Mouse (Mus musculus) mesoderm, embryonic 11.5 days (tissue): ENCODE data around the gene Gm26938.
A peak's percentile ranks its signal among the peaks of the same experiment; 100 is the strongest.

Source experiments
- DNase-seq: peaks from one replicate; pipeline ENCODE4 v3.0.0-alpha.2; 2012; ENCODE audit warnings: low read depth, low spot score

Gene Gm26938

GRCm38 (mm10) chr5:139815964-139816363, 10.2 kb downstream of the Gm26938 start:
- no peak for DNase-seq

- DNase-seq: no peak
Measured at GRCm38 (mm10) chr5:139813963-139814381, 12.2 kb downstream of the Gm26938 start.

- DNase-seq: no peak
Measured at GRCm38 (mm10) chr5:139813126-139813490, 13.1 kb downstream of the Gm26938 start.

DNA sequence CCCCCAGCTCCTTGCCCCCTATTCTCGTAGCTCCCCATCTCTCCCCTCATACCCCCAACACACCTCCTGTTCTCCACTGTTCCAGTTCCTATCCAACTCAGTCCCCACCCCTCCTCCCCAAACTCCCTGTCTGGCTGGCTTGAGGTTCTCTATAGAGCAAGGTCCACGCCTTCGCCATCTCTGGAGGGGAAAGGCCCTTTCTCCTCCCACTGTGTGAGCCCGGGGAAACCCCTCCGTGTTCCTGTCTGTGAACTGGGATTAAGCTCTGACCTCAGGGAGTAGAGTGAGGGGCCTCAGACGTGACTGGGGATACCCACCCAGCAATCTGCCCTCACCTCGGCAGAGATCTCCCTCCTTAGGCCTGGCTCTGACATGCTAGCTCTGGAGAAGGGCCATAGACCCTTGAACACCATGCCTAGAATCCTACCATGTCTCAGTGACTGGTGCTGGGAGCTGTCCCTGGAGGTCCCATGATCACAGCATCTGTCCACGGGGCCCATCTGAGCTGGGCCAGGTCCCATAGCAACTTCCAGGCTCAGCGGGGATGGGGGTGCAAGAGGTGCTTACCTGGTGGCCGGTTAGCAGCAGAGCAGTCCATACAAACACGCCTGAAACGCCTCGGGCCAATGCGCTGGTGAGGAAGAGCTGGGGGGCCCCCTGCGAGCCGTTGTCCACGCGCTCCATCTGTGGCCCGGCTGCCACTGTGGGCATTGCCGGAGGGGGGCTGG, 13.6 kb downstream of the Gm26938 start:
- no peak for DNase-seq

GRCm38 (mm10) chr5:139811677-139812397, 14.4 kb downstream of the Gm26938 start:
- DNase-seq: no peak

DNA sequence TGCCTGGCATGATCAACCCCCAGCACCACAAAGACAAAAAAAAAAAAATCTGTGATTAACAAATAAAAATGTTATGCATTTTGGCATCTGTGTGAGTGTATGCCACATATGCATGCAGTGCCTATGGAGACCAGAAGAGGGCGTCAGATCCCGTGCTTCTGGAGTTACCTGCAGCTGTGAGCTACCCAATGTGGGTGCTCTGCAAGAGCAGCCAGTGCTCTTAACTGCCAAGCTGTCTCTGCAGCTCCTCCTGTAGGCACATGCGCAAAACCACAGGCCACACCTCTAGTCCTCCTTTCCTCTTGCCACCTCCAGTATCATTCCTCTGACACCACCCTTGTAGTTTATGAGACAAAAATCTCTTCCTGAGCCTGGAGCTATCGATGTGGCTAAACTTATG, 16.8 kb downstream of the Gm26938 start:
- DNase-seq: no peak

GRCm38 (mm10) chr5:139805924-139806323, 20.3 kb downstream of the Gm26938 start:
- no peak for DNase-seq

- DNase-seq: no peak
Measured at GRCm38 (mm10) chr5:139804573-139805111, 21.6 kb downstream of the Gm26938 start.

DNA sequence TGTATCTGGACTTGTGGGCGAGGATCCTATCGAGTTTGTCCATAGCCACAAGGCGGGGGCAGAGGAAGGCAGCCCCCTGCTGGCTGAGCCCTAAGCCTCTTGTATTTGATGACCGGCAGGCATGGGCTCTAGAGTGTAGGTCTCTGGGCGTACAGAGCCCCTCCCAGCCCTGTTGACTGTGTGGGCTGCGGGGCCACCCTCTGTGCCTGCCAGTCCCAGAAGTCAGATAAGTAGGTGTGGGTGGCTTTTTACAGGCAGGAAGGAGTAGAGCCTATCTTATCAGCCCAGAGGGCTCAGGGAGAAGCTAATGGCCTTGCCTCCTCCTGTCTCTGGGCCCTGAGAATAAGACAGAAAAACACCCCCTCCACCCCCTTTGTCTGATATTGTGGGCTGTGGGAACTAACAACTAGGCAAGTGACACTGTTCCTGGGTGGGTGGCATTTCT, 22.1 kb downstream of the Gm26938 start:
- DNase-seq: peak; percentile 20

DNA sequence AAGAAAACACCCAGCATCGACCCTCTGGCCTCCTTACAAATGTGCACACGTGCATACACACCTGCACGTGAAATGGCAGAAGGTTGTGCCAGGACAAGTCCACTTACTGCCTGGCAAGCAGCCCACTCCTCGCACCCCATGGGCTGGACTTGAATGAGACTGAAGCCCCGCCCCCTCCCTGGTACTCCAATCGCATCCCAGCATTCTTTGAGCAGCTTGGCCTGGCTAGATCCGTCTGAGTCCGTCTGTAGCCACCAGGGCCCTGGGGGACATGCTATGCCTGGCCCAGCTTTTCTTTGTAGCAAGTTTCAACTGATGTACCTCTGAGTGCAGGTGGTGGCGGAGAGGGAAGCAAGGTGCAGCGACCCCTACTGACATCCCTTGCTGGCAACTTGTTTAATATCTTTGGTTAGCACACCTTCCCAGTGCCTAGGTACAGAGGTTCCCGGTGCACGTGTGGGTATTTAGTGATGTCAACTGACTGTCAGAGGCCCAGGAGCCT, 22.6 kb downstream of the Gm26938 start:
- DNase-seq: peak; percentile 72

DNA sequence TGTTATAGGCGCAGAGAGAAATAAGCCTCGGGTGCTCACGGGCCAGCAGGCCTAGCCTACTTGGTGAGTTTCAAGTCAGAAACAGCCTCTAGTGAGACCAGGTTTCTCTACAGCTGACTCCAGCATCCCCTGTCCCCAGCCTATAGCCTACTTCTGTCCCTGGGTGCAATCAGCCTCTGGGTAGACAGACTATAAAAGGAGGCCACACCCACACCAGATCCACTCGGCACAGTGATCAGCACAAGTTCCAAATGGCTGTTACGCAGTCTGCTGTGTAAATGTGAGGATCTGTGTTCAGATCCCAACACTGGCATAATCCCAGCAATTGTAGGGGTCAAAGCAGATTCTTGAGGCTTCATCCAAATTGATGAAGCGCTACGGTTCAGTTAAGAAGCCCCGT, 23.0 kb downstream of the Gm26938 start:
- DNase-seq: no peak

DNA sequence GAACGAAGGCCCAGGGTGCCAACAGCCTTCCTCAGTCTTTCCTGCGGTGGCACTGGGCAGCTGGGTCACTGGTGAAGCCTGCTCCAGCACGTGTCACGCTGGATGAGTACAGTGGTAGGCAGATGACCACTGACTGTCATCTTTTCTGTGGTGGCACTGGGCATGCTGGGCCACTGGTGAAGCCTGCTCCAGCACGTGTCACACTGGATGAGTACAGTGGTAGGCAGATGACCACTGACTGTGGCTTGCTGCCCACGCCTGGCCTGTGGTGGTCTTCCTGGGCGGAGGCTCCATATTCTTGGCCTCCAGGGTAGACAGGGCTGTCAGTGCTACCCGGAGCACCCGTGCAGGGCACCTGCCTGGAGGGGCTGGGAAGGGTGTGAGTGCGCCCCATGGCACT, 24.3 kb downstream of the Gm26938 start:
- no peak for DNase-seq

- no peak for DNase-seq
Measured at GRCm38 (mm10) chr5:139801231-139801630, 25.0 kb downstream of the Gm26938 start.

DNA sequence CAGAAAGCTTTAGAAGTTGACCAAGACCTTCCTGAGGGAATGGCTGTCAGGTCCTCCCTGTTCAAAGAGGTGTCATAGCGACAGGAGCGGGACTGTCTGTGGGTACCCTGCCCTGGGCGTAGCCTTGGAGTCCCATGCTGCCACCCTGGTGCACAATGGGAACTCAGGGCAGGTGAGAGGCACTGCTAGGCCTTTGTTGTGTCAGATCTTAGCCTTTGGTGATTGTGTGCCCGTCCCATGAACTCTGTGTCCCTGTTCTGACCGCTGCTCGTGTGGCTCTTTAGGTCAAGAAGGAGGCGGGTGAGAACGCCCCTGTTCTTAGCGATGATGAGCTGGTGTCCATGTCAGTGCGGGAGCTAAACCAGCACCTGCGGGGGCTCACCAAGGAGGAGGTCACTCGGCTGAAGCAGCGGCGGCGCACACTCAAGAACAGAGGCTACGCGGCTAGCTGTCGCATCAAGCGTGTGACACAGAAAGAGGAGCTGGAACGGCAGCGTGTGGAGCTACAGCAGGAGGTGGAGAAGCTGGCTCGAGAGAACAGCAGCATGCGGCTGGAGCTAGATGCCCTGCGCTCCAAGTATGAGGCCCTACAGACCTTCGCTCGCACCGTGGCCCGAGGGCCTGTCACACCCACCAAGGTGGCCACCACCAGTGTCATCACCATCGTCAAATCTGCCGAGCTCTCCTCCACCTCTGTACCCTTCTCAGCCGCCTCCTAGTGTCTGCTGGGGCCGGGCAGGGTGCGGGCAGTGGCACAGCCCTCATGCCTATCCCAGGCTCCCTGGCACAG, 26.2 kb downstream of the Gm26938 start:
- DNase-seq: no peak

GRCm38 (mm10) chr5:139799041-139799440, 27.2 kb downstream of the Gm26938 start:
- DNase-seq: no peak

DNA sequence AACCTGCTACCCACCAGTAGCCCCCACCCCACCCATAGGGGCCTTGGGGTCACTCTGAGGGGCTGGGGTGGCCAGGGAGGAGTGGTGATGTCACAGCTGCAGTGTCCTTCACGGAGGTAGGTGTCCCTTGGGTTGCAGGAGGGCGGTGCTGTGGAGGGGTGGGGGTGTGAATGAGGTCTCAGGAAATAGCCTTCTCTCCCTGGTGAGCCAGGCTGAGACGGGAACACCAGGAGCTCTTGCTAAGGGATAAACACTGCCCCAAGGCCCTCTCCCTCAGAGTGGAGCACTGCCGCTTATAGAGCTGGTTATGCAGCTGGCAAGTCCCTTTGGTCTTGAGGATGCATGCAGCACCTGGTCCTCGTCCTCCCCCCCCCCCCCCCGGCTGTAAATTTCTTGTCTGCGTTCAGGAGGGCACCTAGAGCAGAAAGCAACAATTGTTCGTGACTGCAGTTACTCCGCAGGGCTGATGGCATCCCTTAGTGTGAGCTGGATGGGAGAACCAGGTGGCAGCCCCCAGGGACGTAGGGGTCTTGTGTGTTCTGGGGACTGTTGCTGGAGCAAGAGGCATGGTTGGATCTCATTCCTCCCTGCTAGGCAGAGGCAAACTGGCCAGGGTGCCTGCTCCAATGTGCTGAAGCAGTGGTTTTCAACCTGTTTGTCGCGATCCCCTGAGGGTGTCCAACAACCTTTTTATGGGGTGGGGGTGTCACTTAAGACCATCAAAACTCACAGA, 27.9 kb downstream of the Gm26938 start:
- DNase-seq: no peak

GRCm38 (mm10) chr5:139797473-139798167, 28.6 kb downstream of the Gm26938 start:
- peak; percentile 92 for DNase-seq

DNA sequence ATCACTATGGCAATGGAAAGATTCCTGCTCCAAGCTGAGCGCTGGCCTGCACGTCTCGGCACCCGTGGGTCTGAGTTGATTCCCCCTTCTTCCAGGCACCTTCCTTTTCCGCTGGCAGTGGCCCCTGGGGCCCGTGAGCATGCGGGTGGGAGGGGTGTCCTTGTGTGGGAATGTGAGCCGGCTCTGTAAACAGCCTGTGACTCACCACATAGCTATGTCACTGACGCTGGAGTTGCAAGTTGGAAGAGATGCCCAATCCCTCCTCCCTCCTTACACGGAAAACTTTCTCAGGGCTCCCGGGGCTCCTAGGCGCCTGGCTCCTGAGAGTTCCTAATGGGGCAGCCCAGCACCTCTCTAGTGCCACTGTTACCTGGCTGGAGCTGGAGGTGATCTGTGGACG, 29.3 kb downstream of the Gm26938 start:
- DNase-seq: peak; percentile 74

- DNase-seq: no peak
Measured at GRCm38 (mm10) chr5:139796001-139796620, 30.1 kb downstream of the Gm26938 start.

- no peak for DNase-seq
Measured at GRCm38 (mm10) chr5:139794938-139795337, 31.3 kb downstream of the Gm26938 start.
